Mouse (Mus musculus): ENCODE data around the gene 9130213A22Rik.

9130213A22Rik gene

DNA sequence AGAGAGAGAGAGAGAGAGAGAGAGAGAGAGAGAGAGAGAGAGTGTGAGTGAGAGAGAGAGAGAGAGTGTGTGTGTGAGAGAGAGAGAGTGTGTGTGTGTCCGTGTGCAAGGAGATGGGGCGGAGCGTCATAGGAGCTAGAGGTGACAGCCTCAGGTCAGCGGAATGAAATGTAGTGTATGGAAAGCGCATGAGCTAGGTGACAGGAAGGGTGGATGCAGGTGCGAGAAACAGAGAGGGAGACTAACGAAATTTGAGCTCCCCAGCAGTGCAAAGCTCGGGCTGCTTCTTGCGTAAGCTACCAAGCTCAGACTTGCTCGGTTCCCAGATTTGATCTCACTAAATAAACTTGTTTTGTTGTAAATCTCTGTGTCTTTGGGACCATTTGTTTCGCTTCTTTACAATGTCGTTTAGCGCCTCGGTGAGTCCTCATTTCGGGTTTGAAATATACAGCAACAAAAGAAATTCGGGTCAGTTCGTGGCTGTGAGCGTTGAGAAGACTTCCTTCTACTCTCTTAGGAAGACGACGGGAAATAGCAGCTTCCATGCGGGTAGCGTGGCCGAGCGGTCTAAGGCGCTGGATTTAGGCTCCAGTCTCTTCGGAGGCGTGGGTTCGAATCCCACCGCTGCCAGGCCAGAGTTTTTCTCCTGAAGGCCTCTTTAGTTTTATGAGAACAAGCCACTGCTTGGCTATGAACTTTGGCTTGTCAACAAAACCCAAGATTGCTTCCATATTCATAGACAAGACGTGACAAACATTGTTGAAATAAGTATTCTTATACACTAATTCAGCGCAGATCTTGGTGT is 1.5 kb upstream of the 9130213A22Rik start:
- DNase-seq (ENCODE audit: low spot score) = peak; percentile 86

GRCm38 (mm10) chr11:69123056-69123692 is 785 bp upstream of the 9130213A22Rik start:
- peak; percentile 83 for DNase-seq (ENCODE audit: low spot score)

DNA sequence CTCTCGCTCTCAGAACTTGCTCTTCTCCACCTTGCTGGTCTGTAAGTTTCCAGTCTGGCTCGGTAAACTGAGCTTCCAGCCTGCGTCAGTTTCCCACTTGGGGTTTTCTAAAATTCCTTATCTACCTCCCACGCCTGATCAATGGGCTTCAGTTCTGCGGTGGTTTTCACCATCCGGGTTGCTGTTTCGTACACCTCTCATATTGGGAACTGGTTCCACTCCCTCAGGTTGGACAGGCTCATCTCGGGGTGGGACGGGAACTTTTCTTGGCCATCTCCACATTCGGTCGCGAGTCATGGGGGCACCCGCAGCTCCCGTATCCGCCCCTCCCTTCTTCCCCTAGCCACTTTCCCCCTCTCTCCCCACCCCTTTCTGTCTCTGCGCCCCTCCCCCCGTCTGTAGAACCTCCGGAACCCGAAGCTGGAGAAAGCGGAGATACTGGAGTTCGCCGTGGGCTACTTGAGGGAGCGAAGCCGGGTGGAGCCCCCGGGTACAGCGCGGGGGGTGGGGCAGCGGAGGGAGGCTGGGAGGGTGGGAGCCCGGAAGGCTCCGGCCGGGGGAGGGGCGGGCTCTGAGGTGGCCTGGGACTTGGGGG is 551 bp downstream of the 9130213A22Rik start:
- DNase-seq (ENCODE audit: low spot score) = no peak

DNA sequence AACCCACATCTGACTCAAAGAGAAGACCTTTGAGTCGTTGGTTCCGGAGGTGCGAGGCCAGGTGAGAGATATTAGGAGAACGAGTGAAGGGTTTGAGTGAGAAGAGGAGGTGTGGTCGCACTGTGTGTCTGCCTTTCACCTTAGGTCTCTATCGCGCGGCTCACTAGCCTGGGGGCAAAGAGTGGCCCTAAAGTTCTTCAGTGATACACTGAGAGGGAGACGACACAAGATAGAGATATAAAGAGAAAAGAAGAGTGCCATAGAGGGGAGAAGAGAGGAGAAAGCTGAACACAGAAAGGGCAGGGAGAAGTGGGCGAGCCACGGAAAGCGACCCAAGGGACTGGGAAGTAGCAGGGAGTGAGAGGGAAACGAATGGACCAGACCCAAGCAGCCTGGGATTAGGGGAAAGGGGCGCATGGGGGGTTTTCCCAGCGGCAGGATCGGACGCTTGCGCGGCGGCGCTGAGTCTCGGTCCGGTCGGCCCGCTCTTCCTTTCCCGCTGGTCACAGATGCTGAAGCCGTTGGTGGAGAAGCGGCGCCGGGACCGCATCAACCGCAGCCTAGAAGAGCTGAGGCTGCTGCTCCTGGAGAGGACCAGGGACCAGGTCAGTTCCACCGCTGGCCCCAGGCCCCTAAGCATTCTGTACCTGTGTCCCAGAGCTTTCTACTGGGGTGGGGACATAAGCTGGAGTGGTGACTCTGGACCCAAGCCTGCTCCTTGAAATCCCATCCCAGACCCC is 1.2 kb downstream of the 9130213A22Rik start:
- no peak for DNase-seq (ENCODE audit: low spot score)

GRCm38 (mm10) chr11:69120221-69121000 is 2.0 kb downstream of the 9130213A22Rik start, which contains the start of gene Hes7:
Gene Hes7, plus strand, starts transcription at chr11:69120404.
- no peak for DNase-seq (ENCODE audit: low spot score)

DNA sequence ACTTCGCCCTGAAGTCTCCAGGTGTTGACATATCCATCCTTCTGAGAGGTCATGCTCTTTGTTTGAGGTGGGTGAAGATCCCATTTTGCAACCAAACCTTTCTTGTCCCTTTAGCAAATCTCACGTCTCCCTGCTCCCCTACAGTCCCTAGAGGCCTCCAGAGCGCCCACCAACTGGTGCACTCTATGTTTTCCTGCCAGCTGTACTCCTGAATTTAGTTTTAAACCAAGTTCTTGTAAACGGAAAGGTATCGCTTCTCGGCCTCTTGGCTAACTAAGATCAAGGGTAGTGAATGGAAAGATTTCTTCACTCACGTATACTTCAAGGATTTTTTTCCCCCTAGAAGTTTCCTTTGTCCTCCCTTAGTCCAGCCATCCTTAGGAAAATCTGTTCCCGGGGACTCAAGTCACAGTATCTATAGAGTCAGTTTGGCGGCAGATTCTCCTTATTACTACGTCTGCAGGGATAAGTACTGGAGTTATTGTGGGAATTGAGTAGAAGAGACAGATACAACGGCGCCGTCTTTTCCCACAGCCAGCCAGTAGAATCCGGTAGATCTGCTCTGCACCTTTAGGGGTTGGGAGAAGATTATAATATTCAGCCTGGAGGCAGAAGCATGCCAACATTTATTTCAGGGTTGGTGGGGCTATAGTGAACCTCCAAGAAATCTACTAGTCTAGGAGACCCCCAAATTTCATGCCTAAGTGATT is 2.8 kb downstream of the 9130213A22Rik start:
- no peak for DNase-seq (ENCODE audit: low spot score)

DNA sequence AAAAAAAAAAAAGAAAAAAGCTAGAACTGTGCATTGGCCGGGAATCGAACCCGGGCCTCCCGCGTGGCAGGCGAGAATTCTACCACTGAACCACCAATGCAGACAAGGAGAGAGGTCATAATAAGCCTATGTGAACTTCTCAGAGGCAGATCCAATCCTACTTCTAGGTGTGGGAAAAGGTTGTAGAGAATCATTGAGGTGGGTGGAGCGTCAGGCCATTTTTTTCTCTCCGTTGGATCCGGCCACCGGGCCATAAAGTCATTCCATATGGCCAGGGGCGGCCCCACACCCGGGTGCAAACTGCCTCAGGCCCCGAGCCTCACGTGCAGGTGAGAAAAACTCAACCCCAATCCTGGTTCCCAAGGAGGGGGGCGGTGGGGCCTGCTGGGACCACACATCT is 3.6 kb downstream of the 9130213A22Rik start:
- DNase-seq (ENCODE audit: low spot score) = peak; percentile 88

DNA sequence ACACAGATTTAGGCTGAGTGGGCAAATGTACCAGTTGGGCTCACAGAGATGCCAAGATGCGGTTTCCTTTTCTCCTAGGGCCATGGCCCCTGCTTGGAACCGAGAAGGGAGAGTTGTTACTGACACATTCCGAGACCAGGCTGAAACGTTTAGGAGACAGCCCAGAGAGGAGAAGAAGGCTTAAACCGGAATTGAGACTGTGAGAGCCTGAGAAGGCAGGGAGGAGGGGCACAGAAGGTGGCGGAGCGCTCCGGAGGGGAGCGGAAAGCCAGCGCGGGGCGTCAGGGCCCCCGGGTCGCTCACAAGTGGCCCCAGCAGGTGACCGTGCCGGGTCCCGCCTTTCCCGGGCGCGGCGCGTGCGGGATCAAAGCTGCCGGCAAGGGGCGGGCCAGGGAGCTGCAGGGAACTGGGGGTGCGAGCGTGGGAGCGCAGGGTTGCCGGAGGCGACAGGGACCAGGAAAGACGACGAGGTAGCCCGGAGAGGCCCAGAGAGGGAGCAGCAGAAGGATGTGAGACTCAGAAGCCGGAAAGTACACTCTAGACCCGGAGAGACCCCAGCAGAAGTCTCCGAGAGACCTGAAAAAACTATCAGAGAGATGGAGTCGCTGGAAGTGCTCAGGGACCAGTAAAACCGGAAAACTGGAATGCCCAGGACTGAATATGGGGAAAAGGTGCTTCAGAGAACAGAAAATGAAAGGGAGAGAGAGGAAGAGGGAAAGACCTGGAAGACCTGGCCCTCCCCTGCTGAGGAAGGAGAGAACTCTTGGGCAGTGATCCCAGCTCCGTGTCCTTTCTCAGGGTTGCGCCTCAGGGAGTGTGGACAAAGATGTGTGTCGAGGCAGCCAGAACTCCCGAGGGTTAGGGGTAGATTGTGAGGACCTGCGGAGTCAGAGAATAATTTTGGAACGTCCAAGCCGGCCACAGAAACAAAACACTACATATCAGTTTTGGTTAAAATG is 4.4 kb downstream of the 9130213A22Rik start:
- peak; percentile 63 for DNase-seq (ENCODE audit: low spot score)

GRCm38 (mm10) chr11:69116843-69117242 is 5.5 kb downstream of the 9130213A22Rik start:
- DNase-seq (ENCODE audit: low spot score) = no peak

DNA sequence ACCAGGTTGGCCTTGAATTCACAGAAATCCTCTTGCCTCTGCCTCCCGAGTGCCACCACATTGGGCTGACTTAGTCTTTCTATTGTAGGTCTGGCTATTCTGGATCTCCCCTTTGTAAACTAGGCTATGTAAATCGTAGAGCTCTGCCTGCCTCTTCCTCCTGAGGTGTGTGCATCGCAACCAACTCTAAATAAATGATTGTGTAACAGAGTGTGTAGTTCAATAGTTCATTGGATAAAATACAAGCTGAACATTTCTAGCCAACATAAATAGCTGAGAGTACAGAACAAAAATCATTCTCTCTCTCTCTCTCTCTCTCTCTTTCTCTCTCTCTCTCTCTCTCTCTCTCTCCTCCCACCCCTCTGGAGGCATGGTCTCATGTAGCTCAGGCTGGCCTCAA is 7.8 kb downstream of the 9130213A22Rik start:
- no peak for DNase-seq (ENCODE audit: low spot score)

DNA sequence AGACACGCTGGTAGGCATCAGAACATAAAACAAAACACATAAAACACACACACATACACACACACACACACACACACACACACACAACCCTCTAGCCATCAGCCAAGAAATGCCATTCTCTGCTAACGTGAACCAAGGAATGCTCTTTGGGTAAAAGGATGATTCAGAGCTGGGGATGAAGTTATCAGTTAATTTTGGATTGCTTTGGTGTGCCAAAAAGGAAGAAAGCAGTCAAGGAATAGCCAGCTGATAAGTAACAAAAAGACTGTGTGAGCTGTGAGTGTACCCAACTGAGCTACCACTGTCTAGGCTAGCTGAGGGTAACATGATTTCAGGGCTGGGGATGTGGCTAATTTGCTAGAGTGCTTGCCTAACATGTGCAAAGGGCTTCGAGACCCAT is 8.4 kb downstream of the 9130213A22Rik start:
- no peak for DNase-seq (ENCODE audit: low spot score)

GRCm38 (mm10) chr11:69111865-69112264 is 10.5 kb downstream of the 9130213A22Rik start:
- no peak for DNase-seq (ENCODE audit: low spot score)

GRCm38 (mm10) chr11:69111051-69111810 is 11.2 kb downstream of the 9130213A22Rik start:
- DNase-seq (ENCODE audit: low spot score) = no peak

DNA sequence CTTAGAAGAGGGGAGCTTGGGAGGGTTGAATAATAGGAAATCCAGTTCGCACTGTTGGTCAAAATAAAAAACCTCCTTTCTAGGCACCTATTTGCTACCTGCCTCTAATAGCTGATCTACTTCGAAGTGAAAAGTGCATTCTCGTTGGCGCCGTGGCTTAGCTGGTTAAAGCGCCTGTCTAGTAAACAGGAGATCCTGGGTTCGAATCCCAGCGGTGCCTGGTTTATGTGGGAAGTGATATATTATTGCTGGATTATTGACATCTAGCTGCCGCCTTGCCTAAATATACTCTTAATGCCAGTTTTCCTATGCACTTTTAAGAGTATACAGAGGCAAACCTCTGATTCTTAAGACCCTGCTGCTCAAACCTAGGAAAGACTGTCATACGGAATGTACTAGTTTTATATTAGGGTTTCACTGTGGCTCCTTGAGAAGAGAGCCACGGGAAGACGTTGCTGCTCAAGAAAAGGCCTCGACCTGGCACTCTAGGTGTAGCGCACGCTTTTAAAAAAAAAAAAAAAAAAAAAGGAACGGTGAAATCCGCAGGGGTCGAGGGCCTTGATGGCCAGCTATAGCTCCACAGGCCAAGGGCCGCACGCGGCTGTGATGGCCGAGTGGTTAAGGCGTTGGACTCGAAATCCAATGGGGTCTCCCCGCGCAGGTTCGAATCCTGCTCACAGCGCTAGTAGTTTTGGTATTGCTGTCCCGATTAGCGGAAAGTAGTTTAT is 11.9 kb downstream of the 9130213A22Rik start:
- DNase-seq (ENCODE audit: low spot score) = peak; percentile 94

DNA sequence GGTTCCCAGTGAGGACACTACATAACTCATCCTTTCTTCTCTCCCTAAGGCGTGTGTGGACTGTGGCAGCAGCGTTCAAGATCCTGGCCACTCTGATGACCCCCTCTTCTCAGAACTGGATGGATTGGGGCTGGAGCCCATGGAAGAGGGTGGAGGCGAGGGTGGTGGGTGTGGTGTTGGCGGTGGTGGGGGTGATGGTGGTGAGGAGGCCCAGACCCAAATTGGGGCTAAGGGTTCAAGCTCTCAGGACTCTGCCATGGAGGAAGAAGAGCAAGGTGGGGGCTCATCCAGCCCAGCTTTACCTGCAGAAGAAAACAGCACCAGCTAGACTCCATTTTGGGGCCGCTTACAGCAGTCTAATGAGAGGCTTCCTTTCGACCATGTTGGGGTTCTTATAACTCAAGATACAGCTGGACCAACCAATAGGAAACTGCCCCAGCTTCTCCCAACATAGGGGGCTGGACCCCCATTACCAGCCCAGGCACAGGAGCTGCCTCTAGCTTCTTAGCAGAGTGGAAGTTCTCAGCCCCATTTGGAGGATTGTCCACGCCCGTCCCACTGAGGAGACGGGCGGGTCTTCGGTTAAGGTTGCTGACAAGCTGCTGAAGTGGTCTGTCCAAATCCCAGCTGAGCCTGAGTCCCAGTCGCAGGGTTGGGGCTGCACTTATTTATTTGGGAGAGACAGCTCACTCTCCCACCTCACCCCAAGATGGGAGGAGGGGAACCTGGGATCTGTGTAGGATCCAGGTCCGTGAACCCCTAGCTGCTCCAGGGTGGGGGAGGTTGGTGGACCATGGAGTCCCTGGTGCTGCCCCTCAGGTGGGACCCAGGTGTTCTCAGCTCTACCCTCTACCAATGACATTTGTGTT is 13.1 kb downstream of the 9130213A22Rik start:
- no peak for DNase-seq (ENCODE audit: low spot score)

DNA sequence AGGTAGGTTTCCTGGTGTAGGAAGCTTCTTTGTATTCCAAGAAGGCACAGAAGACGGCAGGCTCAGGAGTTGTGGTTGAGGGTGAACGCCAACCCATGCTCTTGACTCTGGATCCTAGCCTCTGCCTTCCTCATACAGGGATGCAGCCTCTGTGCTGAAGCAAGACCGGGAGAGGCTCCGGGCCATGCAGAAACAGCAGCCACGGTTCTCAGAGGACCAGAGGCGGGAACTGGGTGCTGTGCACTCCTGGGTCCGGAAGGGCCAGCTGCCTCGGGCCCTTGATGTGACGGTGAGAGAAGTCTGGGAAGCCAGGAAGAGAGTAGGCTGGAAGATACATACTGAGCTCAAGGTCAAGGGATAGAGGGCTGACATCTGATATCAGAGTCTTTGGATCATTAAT is 14.2 kb downstream of the 9130213A22Rik start:
- no peak for DNase-seq (ENCODE audit: low spot score)

DNA sequence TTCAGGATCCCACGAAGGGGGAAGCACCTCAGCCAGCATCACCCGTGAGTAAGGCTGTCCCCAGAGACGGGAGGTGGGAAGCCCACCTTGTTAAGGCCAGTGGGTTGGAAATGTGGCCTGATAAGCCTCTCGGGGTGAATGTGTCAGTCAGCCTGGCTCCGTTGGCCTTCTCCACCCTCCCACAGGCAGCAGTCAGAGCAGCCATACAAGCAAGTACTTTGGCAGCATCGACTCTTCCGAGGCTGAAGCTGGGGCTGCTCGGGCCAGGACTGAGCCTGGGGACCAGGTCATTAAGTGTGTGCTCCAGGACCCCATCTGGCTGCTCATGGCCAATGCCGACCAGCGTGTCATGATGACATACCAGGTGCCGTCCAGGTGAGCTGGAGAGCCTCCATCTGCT is 14.7 kb downstream of the 9130213A22Rik start:
- no peak for DNase-seq (ENCODE audit: low spot score)

Measured in urinary bladder, postnatal 25 days (tissue).